In genomic region chr3:107695948-107696881, GRCm38 (mm10) we compare ENCODE assay signal across 7 mouse cellular contexts. TPM values are rescaled to one million over a fixed set of nuclear protein-coding genes. Genes with fewer than 3 reads are reported as not detected.
A peak's percentile ranks its signal among the peaks of the same experiment; 100 is the strongest.
DNase-seq lines count a peak whose midpoint lies in the region; ATAC-seq lines count a peak whose summit lies in the region.

Gene Ahcyl1, minus strand, starts transcription at chr3:107696560.

- H3K27me3 ChIP-seq in embryonic facial prominence, embryonic 11.5 days (ENCODE audit: control insufficient read depth, insufficient read depth, low read length), result no peaks in the 10 kb centered on the region
- no peaks in the 10 kb centered on the region for H3K27me3 ChIP-seq in limb, embryonic 10.5 days (ENCODE audit: low read depth, poor library complexity, severe bottlenecking)
- no peaks in the 10 kb centered on the region for H3K27me3 ChIP-seq in midbrain, embryonic 13.5 days

- no peaks in the 10 kb centered on the region for H3K9me3 ChIP-seq in embryonic facial prominence, embryonic 11.5 days (replicated peaks; ENCODE audit: control insufficient read depth, low read length)
- H3K9me3 ChIP-seq in limb, embryonic 10.5 days (replicated peaks), result no peaks in the 10 kb centered on the region
- no peaks in the 10 kb centered on the region for H3K9me3 ChIP-seq in midbrain, embryonic 13.5 days

- WGBS in embryonic facial prominence, embryonic 11.5 days, result under 1% methylated on average over 87 of the region's 93 CpGs
- WGBS in limb, embryonic 10.5 days, result under 1% methylated on average over 93 of the region's 93 CpGs
- WGBS in midbrain, embryonic 13.5 days, result under 1% methylated on average over 93 of the region's 93 CpGs

- H3K4me3 ChIP-seq in embryonic facial prominence, embryonic 11.5 days (ENCODE audit: low read depth, low read length), result peak within 1 kb of the TSS; percentile 86
- H3K4me3 ChIP-seq in limb, embryonic 10.5 days, result peak within 1 kb of the TSS; percentile 79
- H3K4me3 ChIP-seq in midbrain, embryonic 13.5 days (replicated peaks), result peak within 1 kb of the TSS; percentile 67

- H3K27ac ChIP-seq in embryonic facial prominence, embryonic 11.5 days (replicated peaks; ENCODE audit: low read depth, low read length), result peak within 1 kb of the TSS; percentile 74
- peak within 1 kb of the TSS; percentile 97 for H3K27ac ChIP-seq in limb, embryonic 10.5 days
- H3K27ac ChIP-seq in midbrain, embryonic 13.5 days, result peak within 1 kb of the TSS; percentile 94

- no peaks in the 10 kb centered on the region for H3K36me3 ChIP-seq in embryonic facial prominence, embryonic 11.5 days (replicated peaks; ENCODE audit: control insufficient read depth, insufficient read depth, low read depth, low read length)
- H3K36me3 ChIP-seq in limb, embryonic 10.5 days, result no peaks in the 10 kb centered on the region
- no peaks in the 10 kb centered on the region for H3K36me3 ChIP-seq in midbrain, embryonic 13.5 days

- H3K9ac ChIP-seq in embryonic facial prominence, embryonic 11.5 days (replicated peaks; ENCODE audit: low read length), result peak within 1 kb of the TSS; percentile 98
- H3K9ac ChIP-seq in midbrain, embryonic 13.5 days (replicated peaks), result peak within 1 kb of the TSS; percentile 96

- H3K4me2 ChIP-seq in embryonic facial prominence, embryonic 11.5 days (ENCODE audit: low read depth, low read length), result peak within 1 kb of the TSS; percentile 65
- H3K4me2 ChIP-seq in midbrain, embryonic 13.5 days (replicated peaks), result peak within 1 kb of the TSS; percentile 70

- no peaks in the 10 kb centered on the region; the same call in 1 of the 2 replicates for H3K4me1 ChIP-seq in embryonic facial prominence, embryonic 11.5 days (ENCODE audit: control insufficient read depth, insufficient read depth, low read length)
- peaks cover 23% of the 10 kb centered on the region for H3K4me1 ChIP-seq in limb, embryonic 10.5 days
- peaks cover 44% of the 10 kb centered on the region for H3K4me1 ChIP-seq in midbrain, embryonic 13.5 days (replicated peaks)

- peak; percentile 99 for DNase-seq in adrenal gland, postnatal 14 days
- peak; percentile 98 for DNase-seq in embryonic facial prominence, embryonic 11.5 days (ENCODE audit: low spot score)
- peak; percentile 99 for DNase-seq in kidney, adult 11 months
- DNase-seq in limb, embryonic 10.5 days (ENCODE audit: low spot score), result peak; percentile 100
- DNase-seq in spleen, adult 12 weeks (ENCODE audit: low spot score), result peak; percentile 96

- ATAC-seq in embryonic facial prominence, embryonic 11.5 days (replicated peaks; ENCODE audit: insufficient number of reproducible peaks, low FRiP score, low TSS enrichment, low read depth), result peak; percentile 98
- ATAC-seq in granulocyte monocyte progenitor cell, adult 5-6 weeks (replicated peaks; ENCODE audit: poor library complexity, severe bottlenecking), result peak; percentile 96
- peak; percentile 99 for ATAC-seq in midbrain, embryonic 13.5 days

RNA-seq across cellular contexts. Expression of gene Ahcyl1, which starts in this region (rescaled TPM):
- 272 and 320 TPM in 2 replicates for total RNA-seq in adrenal gland, postnatal 14 days (2021)
- 108 and 122 TPM in 2 replicates for polyA plus RNA-seq in embryonic facial prominence, embryonic 11.5 days (2014; fragmentation: Nextera tagmentation; extraction: Ambion mirVana)
- total RNA-seq in granulocyte monocyte progenitor cell, adult 5-6 weeks (2014; fragmentation: Nextera tagmentation), result 81.6 and 100 TPM in 2 replicates
- 67.8 and 68.2 TPM in 2 replicates for total RNA-seq in granulocyte monocyte progenitor cell, adult 5-6 weeks (2017)
- 83.4 and 98.2 TPM in 2 replicates for polyA plus RNA-seq in limb, embryonic 10.5 days (2016; fragmentation: Nextera tagmentation; extraction: Ambion mirVana)
- polyA plus RNA-seq in midbrain, embryonic 13.5 days (2015; fragmentation: Nextera tagmentation; extraction: Ambion mirVana), result 108 and 116 TPM in 2 replicates

Comparison
In these comparisons a context has a peak if more than half of its experiments do, and no peak if none do; other contexts are left out.
1. Peak in every context shown above with its lines: DNase-seq, ATAC-seq, H3K4me3 ChIP-seq and H3K27ac ChIP-seq.